Mouse (Mus musculus) urinary bladder, postnatal 25 days (tissue): ENCODE measurements around the gene Rara.
"Not testable (repeated sequence)": the region's sequence is repeated elsewhere in the genome, so short reads cannot be mapped to it uniquely, and the experiment has no call there.

Experiments used
- DNase-seq: peaks from one replicate; pipeline ENCODE4 v3.0.0; 2022; ENCODE audit warnings: low spot score

Rara gene

DNA sequence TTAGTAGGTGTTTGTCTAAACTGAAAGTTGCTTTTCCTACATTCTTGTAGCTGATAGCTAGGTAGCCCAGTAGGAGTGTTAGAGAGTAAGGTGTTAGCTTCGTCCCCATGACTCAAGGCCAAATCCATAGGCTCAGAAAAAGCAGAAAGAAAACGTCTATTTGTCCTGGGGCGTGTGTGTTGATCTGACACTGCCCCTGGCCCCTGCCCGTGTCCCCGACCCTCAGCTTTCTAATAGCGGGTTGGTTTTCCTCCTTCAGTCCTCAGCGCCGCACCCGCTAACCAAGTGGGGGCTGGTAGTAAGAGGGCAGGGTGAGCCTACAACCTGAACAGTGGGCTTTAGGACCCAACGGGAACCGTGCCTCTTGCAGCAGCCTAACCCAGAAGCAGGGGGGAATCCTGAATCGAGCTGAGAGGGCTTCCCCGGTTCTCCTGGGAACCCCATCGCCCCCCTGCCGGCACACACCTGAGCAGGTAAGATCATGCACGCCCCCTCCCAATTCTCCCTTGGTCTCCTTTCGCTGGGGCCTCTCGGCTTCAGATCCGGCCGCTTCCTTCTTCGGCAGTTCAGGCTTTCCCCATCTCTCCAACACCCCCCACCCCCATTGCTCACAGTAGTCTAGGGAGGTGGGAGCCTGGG, at the start of gene Rara:
Gene Rara (plus strand): TSS at position 381 of the 639 bp plus-strand sequence.
- DNase-seq: no peak

DNA sequence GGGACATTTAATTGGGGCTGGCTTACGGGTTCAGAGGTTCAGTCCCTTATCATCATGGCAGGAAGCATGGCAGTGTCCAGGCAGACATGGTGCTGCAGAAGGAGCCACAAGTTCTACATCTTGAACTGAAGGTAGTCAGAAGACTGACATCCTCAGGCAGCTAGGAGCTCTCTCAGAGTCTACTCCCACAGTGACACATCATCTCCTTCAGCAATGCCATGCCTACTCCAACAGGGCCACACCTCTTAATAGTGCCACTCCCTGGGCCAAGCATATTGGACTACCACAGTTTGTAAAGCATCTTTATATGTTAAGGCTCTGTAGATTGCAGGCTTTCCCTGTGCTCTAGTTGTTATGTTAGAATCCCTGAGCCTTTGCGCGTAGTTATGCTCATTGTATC, 39.9 kb upstream of the Rara start:
- DNase-seq: no peak

GRCm38 (mm10) chr11:98889077-98889476, 38.5 kb upstream of the Rara start:
- DNase-seq: no peak

DNA sequence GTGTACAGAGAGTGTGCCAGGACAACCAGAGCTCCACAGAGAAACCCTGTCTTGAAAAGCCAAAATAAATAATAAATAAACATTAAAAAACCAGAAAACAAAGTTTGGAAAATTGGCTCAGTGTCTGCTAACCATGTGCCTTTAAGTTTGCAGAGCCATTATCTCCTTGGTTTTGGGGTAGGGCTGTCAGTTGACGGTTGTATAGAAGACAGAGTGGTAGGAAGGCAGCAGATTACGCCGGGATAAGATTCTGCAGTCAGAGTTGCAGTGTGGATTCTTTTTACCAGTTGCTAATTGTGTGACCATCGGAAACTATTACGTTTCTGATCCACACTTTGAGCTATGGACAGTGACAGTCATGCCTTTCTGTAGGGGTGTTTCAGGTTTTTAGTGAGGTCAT, 37.6 kb upstream of the Rara start:
- DNase-seq: no peak

DNA sequence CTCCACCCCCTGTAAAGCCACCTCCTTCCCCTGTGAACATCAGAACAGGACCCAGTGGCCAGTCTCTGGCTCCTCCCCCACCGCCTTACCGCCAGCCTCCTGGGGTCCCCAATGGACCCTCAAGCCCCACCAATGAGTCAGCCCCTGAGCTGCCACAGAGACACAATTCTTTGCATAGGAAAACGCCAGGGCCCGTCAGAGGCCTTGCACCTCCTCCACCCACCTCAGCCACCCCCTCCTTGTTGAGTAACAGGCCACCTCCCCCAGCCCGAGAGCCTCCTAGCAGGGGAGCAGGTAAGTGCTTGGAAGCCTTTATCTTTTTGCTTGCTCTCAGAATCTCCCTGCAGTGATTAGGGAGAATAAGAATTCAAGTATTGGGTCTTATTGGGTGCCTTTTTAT, 35.2 kb upstream of the Rara start:
- no peak for DNase-seq

DNA sequence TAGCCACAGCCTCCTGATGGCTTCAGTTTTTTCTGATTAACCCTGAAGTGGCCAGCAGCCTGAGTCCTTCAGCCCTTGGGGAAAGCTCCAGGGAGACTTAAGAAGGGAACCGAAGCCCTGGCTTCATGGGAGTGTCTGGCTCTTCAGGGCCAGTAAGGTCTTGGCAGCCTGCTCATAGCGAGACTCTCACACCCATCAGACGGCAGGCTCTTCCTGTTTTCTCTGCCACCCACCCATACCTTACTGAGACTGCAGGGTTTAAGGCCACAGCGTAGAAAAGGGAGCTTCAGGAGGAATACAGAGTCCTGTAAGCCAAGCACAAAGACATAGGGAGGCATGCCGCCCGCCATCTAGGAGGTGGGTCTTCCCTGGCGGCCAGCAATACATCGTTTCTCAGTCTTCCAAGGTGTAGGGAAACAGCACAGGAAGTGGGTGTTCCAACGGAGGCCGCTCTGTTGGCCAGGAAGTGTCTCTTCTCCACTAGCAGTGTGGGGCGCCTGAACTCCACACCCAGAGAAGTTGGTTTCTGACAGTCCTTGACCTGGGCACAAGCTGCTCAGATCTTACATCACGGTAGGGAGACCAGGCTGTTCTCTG, 27.0 kb upstream of the Rara start:
- no peak for DNase-seq

DNA sequence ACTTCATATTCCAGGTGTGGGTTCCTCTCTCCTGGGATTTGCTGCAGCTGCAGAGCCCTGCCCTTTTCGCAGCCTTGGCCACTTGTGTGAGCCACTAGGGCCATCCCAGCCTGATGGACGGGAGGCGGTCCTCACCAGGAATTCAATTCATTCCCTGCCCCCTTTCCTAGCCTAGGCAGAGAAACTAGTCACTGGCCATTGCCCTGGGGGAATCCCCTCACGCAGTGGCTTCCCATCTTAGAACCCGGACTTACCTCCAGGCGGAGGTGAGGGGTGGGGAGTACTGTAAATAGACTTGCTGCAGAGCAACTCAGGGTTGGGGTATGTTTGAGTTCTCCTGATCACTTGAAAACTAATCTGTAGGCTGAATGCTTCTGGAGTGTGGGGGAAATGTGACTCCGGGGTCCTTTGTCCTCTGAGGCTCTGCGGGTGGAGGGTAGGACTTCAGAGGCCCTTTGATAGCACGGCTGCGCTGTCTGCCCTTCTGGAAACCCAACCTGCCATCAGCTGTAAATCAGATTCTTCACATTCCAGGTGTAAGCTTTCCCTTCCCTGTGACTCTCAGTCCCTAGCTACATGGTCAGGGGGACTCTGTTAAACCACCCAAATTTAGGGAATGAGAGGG, 24.9 kb upstream of the Rara start:
- no peak for DNase-seq

- no peak for DNase-seq
Observed at GRCm38 (mm10) chr11:98904577-98904976, 23.0 kb upstream of the Rara start.

GRCm38 (mm10) chr11:98905033-98905432, 22.6 kb upstream of the Rara start:
- DNase-seq: peak; percentile 33

DNA sequence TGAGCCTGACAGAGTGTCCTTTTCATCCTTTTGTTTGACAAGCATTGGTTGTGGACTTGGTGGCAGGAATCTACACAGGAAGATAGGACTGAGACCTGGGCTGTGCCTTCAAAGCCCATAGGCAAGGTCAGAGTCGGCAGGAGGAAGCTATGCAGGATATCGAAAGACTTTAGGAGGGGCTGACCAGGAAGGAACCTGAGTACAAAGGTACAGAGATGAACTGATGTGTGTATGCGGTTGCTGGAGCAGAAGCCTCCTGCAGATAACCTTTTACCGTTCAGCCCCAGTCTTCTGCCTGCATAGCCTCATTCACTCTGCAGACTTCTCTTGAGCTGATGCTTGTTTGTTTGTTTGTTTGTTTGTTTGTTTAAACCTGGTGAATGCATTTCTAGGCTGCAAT, 22.0 kb upstream of the Rara start:
- no peak for DNase-seq

DNA sequence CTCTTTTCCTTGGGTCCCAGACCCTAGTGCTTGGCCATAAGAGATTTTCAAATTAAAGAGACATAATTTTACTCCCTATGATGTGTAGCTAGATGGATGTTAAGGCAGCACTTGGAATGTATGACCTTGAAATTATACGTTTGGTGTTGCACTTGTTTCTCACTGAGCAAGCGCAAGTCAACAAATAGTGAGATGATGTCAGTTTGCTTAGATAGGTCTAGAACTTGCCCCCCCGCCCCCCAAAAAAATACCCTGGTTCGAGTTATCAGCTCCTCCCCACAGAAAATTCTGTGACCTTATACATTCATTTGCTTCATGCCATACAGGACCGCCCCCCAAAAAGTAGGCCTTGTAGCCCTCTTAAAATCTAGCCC, 20.6 kb upstream of the Rara start:
- DNase-seq: no peak

- DNase-seq: peak; percentile 88
Observed at GRCm38 (mm10) chr11:98907437-98908173, 20.0 kb upstream of the Rara start, which contains the start of gene Cdc6. Gene Cdc6, plus strand, starts transcription at chr11:98907801.

DNA sequence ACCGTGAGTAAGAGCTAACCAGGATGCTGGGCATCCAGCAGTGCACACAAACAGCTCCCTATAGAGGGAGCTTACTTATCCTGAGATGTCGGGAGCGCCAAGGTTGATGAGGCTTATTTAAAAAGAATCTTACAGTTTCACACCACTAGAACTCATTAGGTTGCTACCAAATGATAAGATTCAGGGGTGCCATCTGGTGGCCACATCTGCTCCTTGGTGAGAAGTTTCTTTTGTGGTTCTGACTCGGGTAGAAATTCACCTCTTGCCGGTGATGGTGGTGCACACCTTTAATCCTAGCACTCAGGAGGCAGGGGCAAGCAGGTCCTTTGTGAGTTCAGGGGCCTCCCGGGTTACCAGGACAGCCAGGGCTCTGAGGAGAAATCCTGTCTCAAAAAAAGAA, 18.0 kb upstream of the Rara start:
- DNase-seq: no peak

GRCm38 (mm10) chr11:98910415-98910814, 17.2 kb upstream of the Rara start:
- DNase-seq: no peak

DNA sequence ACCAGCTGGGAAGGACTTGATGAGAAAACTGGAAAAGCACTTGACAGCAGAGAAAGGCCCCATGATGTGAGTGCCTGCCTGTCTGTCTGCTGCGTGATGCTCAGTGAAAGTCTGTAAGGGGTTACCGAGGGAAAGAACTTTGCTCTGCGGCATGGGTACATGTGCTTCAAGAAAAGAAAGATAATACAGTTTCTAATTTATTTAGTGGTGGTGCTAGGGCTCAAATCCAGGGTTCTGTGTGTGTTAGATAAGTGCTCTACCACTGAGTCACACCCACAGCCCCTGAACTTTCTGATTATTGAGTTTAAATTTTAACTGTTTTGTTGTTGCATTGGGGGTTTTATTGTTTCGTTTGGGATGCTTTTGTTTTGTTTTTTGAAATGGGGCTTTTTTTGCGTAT, 16.1 kb upstream of the Rara start:
- no peak for DNase-seq

DNA sequence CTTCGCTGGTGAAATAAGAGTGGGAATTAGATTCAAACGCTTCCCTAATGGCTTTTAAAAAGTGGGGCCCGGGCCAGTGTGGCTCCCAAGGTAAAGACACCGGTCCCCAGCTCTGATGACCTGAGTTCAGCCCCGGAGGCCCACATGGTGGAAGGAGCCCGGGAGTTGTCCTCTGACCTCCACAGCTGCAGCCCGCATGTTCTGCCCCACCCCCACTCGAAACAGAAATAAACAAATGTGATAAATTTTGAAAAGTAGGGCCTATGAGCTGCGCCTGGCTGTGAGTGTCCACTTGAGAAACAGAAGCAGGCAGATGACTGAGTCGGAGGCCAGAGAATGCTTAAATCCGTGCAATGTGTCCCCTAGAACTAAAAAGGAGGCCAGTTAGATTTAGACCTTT, 13.4 kb upstream of the Rara start:
- no peak for DNase-seq

DNA sequence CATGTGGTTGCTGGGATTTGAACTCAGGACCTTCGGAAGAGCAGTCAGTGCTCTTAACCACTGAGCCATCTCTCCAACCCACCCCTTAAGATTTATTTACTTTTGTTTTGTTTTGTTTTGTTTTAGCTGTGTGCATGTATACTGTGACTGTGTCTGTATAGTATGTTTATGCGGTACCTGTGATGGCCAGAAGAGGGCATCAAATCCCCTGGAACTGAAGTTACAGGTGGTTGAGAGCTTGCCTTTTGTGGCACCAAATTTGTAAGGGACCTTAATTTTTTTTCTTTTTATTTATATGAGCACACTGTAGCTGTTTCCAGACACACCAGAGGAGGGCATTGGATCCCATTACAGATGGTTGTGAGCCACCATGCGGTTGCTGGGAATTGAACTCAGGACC, 11.2 kb upstream of the Rara start:
- not testable (repeated sequence) for DNase-seq

DNA sequence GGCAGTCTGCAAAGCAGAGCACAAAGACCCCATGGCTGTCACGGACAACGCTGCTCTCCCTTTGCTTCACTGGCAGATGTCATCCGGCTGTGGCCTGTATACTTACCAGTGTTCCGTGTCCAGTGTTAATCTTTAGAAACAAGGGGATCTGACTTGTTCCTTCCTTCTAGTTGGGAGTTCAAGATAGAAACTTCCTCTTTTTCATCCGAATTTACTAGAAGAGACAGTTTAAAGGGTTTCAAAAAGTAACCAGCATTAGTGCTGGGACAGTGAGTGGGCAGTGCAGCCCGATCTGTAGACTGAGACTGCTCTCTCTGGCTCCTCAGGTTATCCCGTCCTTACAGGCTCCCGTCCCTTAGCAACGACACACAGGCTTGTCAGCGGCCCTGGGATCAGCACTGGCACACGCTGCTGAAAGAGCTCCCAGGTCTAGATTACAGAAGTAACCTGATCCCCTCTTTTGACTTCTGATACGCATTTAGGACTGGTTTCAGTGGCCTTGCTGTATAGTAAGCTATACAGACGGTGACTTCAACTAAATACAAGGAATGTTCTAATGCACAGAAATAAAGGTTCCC, 10.1 kb upstream of the Rara start:
- DNase-seq: no peak

DNA sequence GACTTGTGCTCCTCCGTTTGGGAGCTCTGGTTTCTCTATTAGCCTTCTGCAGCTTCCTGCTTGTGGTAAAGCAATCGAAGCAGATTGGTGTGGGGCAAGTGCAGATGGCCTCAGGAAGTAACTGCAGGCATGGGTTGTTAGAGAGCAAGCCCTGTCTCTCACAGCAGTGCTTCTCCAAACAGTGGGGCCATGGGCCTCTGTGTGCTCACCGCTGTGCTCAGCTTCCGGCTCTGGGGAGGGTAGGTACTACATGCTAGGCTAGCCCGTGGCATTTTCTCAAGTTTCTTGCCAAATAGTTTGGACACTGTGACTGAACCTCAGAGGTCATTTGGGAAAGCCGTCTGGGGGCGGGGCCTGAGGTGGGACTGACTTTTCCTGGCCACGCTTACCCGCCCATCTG, 9.4 kb upstream of the Rara start:
- DNase-seq: no peak

- DNase-seq: no peak
Observed at GRCm38 (mm10) chr11:98919009-98919408, 8.6 kb upstream of the Rara start.

GRCm38 (mm10) chr11:98921813-98922212, 5.8 kb upstream of the Rara start:
- not testable (repeated sequence) for DNase-seq

- not testable (repeated sequence) for DNase-seq
Observed at GRCm38 (mm10) chr11:98922307-98922706, 5.3 kb upstream of the Rara start.
